Mouse (Mus musculus) CH12.LX (cell line): ENCODE measurements around the gene Esr2.

Experiments used
- EP300 ChIP-seq: IDR thresholded peaks from 2 replicates; pipeline ENCODE4 v1.6.1; 2011; ENCODE audit warnings: low read length, improper control_type of control experiment
- HCFC1 ChIP-seq: IDR thresholded peaks from 2 replicates; pipeline ENCODE4 v1.6.1; 2012; ENCODE audit warnings: low read depth, mild to moderate bottlenecking, inconsistent platforms, low read length, improper control_type of control experiment

- TF ChIP-seq HCFC1 = no peak
- TF ChIP-seq EP300 = no peak
Measured at GRCm38 (mm10) chr12:76085956-76086905, 90.8 kb downstream of the Esr2 start.
